Mouse (Mus musculus): ENCODE results near the gene Slc16a2. TPM values are rescaled to one million over a fixed set of nuclear protein-coding genes. Genes with fewer than 3 reads are reported as not detected.
A peak's percentile ranks its signal among the peaks of the same experiment; 100 is the strongest.

Slc16a2 gene
- polyA plus RNA-seq (2015; fragmentation: Nextera tagmentation; extraction: Ambion mirVana) = 8.5 and 11.9 TPM in 2 replicates

GRCm38 (mm10) chrX:103821832-103822196, at the start of gene Slc16a2:
Slc16a2 (minus strand) TSS chrX:103821983.
- peak within 1 kb of the TSS; percentile 39 for H3K9ac ChIP-seq (ENCODE audit: low read depth, low read length)
- peak within 1 kb of the TSS; percentile 63; the same call in 1 of the 2 replicates for H3K27ac ChIP-seq (ENCODE audit: low read length)
- H3K4me1 ChIP-seq (ENCODE audit: control insufficient read depth, low read depth, low read length) = no peaks in the 10 kb centered on the region
- no peaks in the 10 kb centered on the region for H3K36me3 ChIP-seq (ENCODE audit: control insufficient read depth, insufficient read depth)
- peaks cover 25% of the 10 kb centered on the region for H3K27me3 ChIP-seq (ENCODE audit: control insufficient read depth, insufficient read depth, low read depth, low read length)
- H3K9me3 ChIP-seq (replicated peaks; ENCODE audit: control insufficient read depth, low read length) = no peaks in the 10 kb centered on the region
- 7% methylated on average over 16 of the region's 17 CpGs for WGBS (ENCODE audit: insufficient replicate concordance)
- peak; percentile 81 for ATAC-seq (ENCODE audit: low read depth)
- H3K4me2 ChIP-seq (ENCODE audit: low read depth, low read length) = peak within 1 kb of the TSS; percentile 53
- peak within 1 kb of the TSS; percentile 54 for H3K4me3 ChIP-seq (ENCODE audit: low read depth, low read length)

GRCm38 (mm10) chrX:103863502-103863901, 41.7 kb upstream of the Slc16a2 start:
- ATAC-seq (ENCODE audit: low read depth) = no peak
- no peaks in the 10 kb centered on the region for H3K36me3 ChIP-seq (ENCODE audit: control insufficient read depth, insufficient read depth)
- H3K4me1 ChIP-seq (ENCODE audit: control insufficient read depth, low read depth, low read length) = no peaks in the 10 kb centered on the region
- no peak overlapping the region for H3K4me3 ChIP-seq (ENCODE audit: low read depth, low read length)
- H3K4me2 ChIP-seq (ENCODE audit: low read depth, low read length) = no peak overlapping the region
- H3K27ac ChIP-seq (ENCODE audit: low read length) = no peak overlapping the region
- no peaks in the 10 kb centered on the region; the same call in 1 of the 2 replicates for H3K27me3 ChIP-seq (ENCODE audit: control insufficient read depth, insufficient read depth, low read depth, low read length)
- no peak overlapping the region for H3K9ac ChIP-seq (ENCODE audit: low read depth, low read length)
- no peaks in the 10 kb centered on the region for H3K9me3 ChIP-seq (replicated peaks; ENCODE audit: control insufficient read depth, low read length)
- WGBS (ENCODE audit: insufficient replicate concordance) = 35% methylated on average over 2 of the region's 2 CpGs

GRCm38 (mm10) chrX:103862877-103863276, 41.1 kb upstream of the Slc16a2 start:
- no peak overlapping the region for H3K4me2 ChIP-seq (ENCODE audit: low read depth, low read length)
- no peak overlapping the region for H3K27ac ChIP-seq (ENCODE audit: low read length)
- WGBS (ENCODE audit: insufficient replicate concordance) = 78% methylated on average over 3 of the region's 3 CpGs
- H3K27me3 ChIP-seq (ENCODE audit: control insufficient read depth, insufficient read depth, low read depth, low read length) = no peaks in the 10 kb centered on the region; the same call in 1 of the 2 replicates
- no peak overlapping the region for H3K9ac ChIP-seq (ENCODE audit: low read depth, low read length)
- ATAC-seq (ENCODE audit: low read depth) = no peak
- H3K4me1 ChIP-seq (ENCODE audit: control insufficient read depth, low read depth, low read length) = no peaks in the 10 kb centered on the region
- no peaks in the 10 kb centered on the region for H3K36me3 ChIP-seq (ENCODE audit: control insufficient read depth, insufficient read depth)
- H3K4me3 ChIP-seq (ENCODE audit: low read depth, low read length) = no peak overlapping the region
- no peaks in the 10 kb centered on the region for H3K9me3 ChIP-seq (replicated peaks; ENCODE audit: control insufficient read depth, low read length)

GRCm38 (mm10) chrX:103845266-103845665, 23.5 kb upstream of the Slc16a2 start:
- no peak overlapping the region for H3K4me2 ChIP-seq (ENCODE audit: low read depth, low read length)
- H3K36me3 ChIP-seq (ENCODE audit: control insufficient read depth, insufficient read depth) = no peaks in the 10 kb centered on the region
- WGBS (ENCODE audit: insufficient replicate concordance) = 35% methylated on average over 2 of the region's 2 CpGs
- H3K9me3 ChIP-seq (replicated peaks; ENCODE audit: control insufficient read depth, low read length) = no peaks in the 10 kb centered on the region
- no peak overlapping the region for H3K4me3 ChIP-seq (ENCODE audit: low read depth, low read length)
- no peaks in the 10 kb centered on the region for H3K4me1 ChIP-seq (ENCODE audit: control insufficient read depth, low read depth, low read length)
- H3K9ac ChIP-seq (ENCODE audit: low read depth, low read length) = no peak overlapping the region
- H3K27me3 ChIP-seq (ENCODE audit: control insufficient read depth, insufficient read depth, low read depth, low read length) = no peaks in the 10 kb centered on the region
- no peak for ATAC-seq (ENCODE audit: low read depth)
- H3K27ac ChIP-seq (ENCODE audit: low read length) = no peak overlapping the region

- Histone ChIP-seq H3K4me2 (ENCODE audit: low read depth, low read length) (no peak overlapping the region), H3K9ac (ENCODE audit: low read depth, low read length) (no peak overlapping the region), H3K36me3 (ENCODE audit: control insufficient read depth, insufficient read depth) (no peaks in the 10 kb centered on the region), H3K4me3 (ENCODE audit: low read depth, low read length) (no peak overlapping the region), H3K27ac (ENCODE audit: low read length) (no peak overlapping the region), H3K9me3 (replicated peaks; ENCODE audit: control insufficient read depth, low read length) (no peaks in the 10 kb centered on the region), H3K4me1 (ENCODE audit: control insufficient read depth, low read depth, low read length) (no peaks in the 10 kb centered on the region), H3K27me3 (ENCODE audit: control insufficient read depth, insufficient read depth, low read depth, low read length) (no peaks in the 10 kb centered on the region)
- no peak for ATAC-seq (ENCODE audit: low read depth)
- WGBS (ENCODE audit: insufficient replicate concordance) = 60% methylated on average over 2 of the region's 2 CpGs
Measured at GRCm38 (mm10) chrX:103828836-103829235, 7.1 kb upstream of the Slc16a2 start.

- Histone ChIP-seq H3K9ac (ENCODE audit: low read depth, low read length) (peak overlapping the region; percentile 12; the same call in 1 of the 2 replicates), H3K27me3 (ENCODE audit: control insufficient read depth, insufficient read depth, low read depth, low read length) (peaks cover 25% of the 10 kb centered on the region), H3K4me1 (ENCODE audit: control insufficient read depth, low read depth, low read length) (no peaks in the 10 kb centered on the region), H3K27ac (ENCODE audit: low read length) (peak overlapping the region; percentile 63; the same call in 1 of the 2 replicates), H3K4me2 (ENCODE audit: low read depth, low read length) (peak overlapping the region; percentile 53), H3K4me3 (ENCODE audit: low read depth, low read length) (peak overlapping the region; percentile 54), H3K36me3 (ENCODE audit: control insufficient read depth, insufficient read depth) (no peaks in the 10 kb centered on the region), H3K9me3 (replicated peaks; ENCODE audit: control insufficient read depth, low read length) (no peaks in the 10 kb centered on the region)
- ATAC-seq (ENCODE audit: low read depth) = peak; percentile 64
- WGBS (ENCODE audit: insufficient replicate concordance) = 41% methylated on average over 20 of the region's 20 CpGs
Measured at GRCm38 (mm10) chrX:103822271-103822811, 558 bp upstream of the Slc16a2 start.

- no peaks in the 10 kb centered on the region for H3K9me3 ChIP-seq (replicated peaks; ENCODE audit: control insufficient read depth, low read length)
- peak overlapping the region; percentile 54 for H3K4me3 ChIP-seq (ENCODE audit: low read depth, low read length)
- H3K27me3 ChIP-seq (ENCODE audit: control insufficient read depth, insufficient read depth, low read depth, low read length) = peaks cover 25% of the 10 kb centered on the region
- WGBS (ENCODE audit: insufficient replicate concordance) = 27% methylated on average over 34 of the region's 37 CpGs
- H3K4me1 ChIP-seq (ENCODE audit: control insufficient read depth, low read depth, low read length) = no peaks in the 10 kb centered on the region
- H3K9ac ChIP-seq (ENCODE audit: low read depth, low read length) = peak overlapping the region; percentile 39
- H3K36me3 ChIP-seq (ENCODE audit: control insufficient read depth, insufficient read depth) = no peaks in the 10 kb centered on the region
- H3K27ac ChIP-seq (ENCODE audit: low read length) = peak overlapping the region; percentile 14; the same call in 1 of the 2 replicates
- peak overlapping the region; percentile 41; the same call in 1 of the 2 replicates for H3K4me2 ChIP-seq (ENCODE audit: low read depth, low read length)
- no peak; the same call in 1 of the 2 replicates for ATAC-seq (ENCODE audit: low read depth)
Measured at GRCm38 (mm10) chrX:103821195-103821831, 470 bp downstream of the Slc16a2 start.

- H3K36me3 ChIP-seq (ENCODE audit: control insufficient read depth, insufficient read depth) = no peaks in the 10 kb centered on the region
- no peaks in the 10 kb centered on the region for H3K9me3 ChIP-seq (replicated peaks; ENCODE audit: control insufficient read depth, low read length)
- H3K27ac ChIP-seq (ENCODE audit: low read length) = peak overlapping the region; percentile 14; the same call in 1 of the 2 replicates
- peaks cover 25% of the 10 kb centered on the region for H3K27me3 ChIP-seq (ENCODE audit: control insufficient read depth, insufficient read depth, low read depth, low read length)
- H3K4me3 ChIP-seq (ENCODE audit: low read depth, low read length) = peak overlapping the region; percentile 54
- ATAC-seq (ENCODE audit: low read depth) = no peak
- H3K9ac ChIP-seq (ENCODE audit: low read depth, low read length) = no peak overlapping the region
- no peaks in the 10 kb centered on the region for H3K4me1 ChIP-seq (ENCODE audit: control insufficient read depth, low read depth, low read length)
- 30% methylated on average over 35 of the region's 35 CpGs for WGBS (ENCODE audit: insufficient replicate concordance)
- H3K4me2 ChIP-seq (ENCODE audit: low read depth, low read length) = peak overlapping the region; percentile 41
Measured at GRCm38 (mm10) chrX:103820307-103821194, 1.2 kb downstream of the Slc16a2 start.
